Mouse (Mus musculus) embryonic stem cell, embryonic (primary cell): ENCODE data around the gene Ptbp1.

Experiments used
- CTCF ChIA-PET, 4 experiments: fragments of 300-600 bp in 2 of 4; fragments of 350-600 bp in 2 of 4; sonication (Branson Sonifier 250); formaldehyde crosslinking; loops; one replicate each; lab custom pipeline; 2022; ENCODE audit warnings: inconsistent platforms in 2 of 4; lab: Charles Lee
- POLR2A ChIA-PET, 4 experiments: fragments of 300-600 bp in 2 of 4; fragments of 350-600 bp in 2 of 4; sonication (Branson Sonifier 250); formaldehyde crosslinking; loops; one replicate each; lab custom pipeline; 2022; ENCODE audit warnings: antibody characterized with exemption in 4 of 4, inconsistent platforms in 1 of 4; lab: Charles Lee

Ptbp1 gene

DNA sequence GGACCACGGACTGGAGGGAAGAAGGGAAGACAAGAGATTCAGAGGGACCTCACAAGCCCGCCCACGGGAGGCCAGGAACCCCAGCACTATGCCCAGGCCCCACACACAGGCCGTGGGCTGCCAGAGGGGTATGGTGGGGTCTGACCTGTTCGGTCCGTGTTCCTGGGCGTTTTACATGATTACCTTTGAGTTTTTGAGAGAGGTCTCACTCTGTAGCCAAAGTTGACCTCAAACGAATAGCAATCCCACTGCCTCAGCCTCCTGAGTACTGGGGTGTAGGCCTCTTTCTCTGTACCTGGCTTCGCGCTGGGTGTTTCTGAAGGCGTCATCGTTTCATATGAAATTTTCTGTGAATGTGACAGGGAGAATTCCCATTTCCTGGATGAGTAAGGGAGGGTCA, 32.5 kb upstream of the Ptbp1 start:
- POLR2A ChIA-PET, result interaction anchor here in 1 of 4 experiments (0.6 to 1.3 kb wide), 4 partner anchors 13 to 708 kb away, joined by 3 to 6 read pairs (median 3); no protein-coding TSS in a partner anchor
- CTCF ChIA-PET, result interaction anchor here in 2 of 4 experiments (0.7 to 1.3 kb wide), 2 partner anchors 13 to 58 kb away, joined by 6 to 8 read pairs; no protein-coding TSS in a partner anchor

DNA sequence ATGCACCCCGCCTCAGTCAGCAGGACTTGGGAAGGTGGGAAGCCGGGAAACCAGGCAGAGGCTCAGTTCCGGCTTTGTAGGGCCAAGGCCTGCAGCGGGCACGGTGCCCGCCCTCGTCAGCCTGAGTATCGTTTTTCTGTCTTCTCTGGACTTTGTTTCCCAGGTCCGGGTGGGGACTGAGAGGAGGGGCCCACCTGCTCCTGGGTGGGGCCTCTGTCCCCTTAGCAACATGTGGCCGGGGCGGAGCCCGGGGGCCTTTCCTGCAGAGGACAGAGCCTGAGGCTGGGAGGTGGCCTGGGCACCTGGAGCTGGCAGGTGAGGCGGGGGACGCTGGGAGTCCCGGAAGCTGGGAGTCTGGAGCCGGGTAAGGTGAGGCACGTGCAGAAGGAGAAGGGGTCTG, 31.9 kb upstream of the Ptbp1 start:
- ChIA-PET CTCF (interaction anchor here in 2 of 4 experiments (1.0 to 1.5 kb wide), 3 partner anchors 10 to 19 kb away, joined by 3 to 8 read pairs (median 4); no protein-coding TSS in a partner anchor), POLR2A (interaction anchor here in 1 of 4 experiments (0.6 to 1.3 kb wide), 3 partner anchors 13 to 708 kb away, joined by 3 to 6 read pairs (median 3); no protein-coding TSS in a partner anchor)

DNA sequence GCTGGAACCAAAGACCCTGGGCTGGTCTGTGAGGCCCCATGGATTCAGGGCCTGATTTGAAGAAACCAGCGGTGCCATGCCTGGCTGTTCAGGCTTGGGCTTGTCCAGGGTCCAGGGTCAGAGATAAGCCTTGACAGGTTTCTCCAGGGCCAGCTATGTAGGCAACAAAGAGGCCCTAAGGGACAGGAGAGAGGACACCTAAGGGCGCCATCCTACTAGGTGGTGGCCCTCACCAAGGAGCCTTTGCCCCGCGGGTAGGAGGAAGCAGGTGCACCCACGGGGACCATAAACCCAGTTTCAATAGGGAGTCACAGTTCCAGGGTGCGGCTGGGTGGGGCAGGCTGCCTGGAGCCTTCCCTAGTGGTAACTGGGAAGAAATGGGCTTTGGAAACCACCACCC, 31.2 kb upstream of the Ptbp1 start:
- POLR2A ChIA-PET, result interaction anchor here in 3 of 4 experiments (0.7 to 2.0 kb wide), 5 partner anchors 12 to 59 kb away, joined by 3 to 11 read pairs (median 5); partner anchors contain the start of gene Ptbp1 (in 1 of the 3)
- CTCF ChIA-PET, result interaction anchor here in 3 of 4 experiments (0.6 to 1.5 kb wide), 4 partner anchors 11 to 97 kb away, joined by 3 to 8 read pairs (median 4); no protein-coding TSS in a partner anchor

DNA sequence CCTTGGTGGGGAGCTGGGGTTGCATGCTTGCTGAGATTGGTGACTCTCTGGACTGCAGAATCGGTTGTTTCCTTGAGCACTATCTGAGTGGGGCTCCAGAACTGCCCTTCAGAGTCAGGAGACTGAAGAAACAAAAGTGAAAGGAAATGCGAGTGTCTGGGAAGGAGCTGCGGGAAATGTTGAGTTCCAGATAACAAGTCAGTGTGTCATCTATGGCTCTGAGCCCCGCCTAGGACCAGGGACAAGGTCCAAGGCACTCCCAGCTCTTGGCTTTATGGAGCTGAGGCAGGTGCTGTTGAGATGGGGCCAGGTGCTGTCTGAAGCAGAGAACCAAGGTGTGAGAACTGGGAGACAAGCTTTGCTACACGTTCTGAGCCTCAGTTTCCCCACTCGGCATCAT, 29.8 kb upstream of the Ptbp1 start:
- CTCF ChIA-PET, result interaction anchor here (0.5 to 3.9 kb wide), 16 partner anchors 10 to 316 kb away, joined by 3 to 17 read pairs (median 4); partner anchors contain the start of gene Cbarp (in 1 of the 4)
- POLR2A ChIA-PET, result interaction anchor here (0.5 to 2.0 kb wide), 19 partner anchors 9 to 163 kb away, joined by 3 to 9 read pairs (median 3); partner anchors contain the start of gene Ptbp1 (in 4 of the 4)

DNA sequence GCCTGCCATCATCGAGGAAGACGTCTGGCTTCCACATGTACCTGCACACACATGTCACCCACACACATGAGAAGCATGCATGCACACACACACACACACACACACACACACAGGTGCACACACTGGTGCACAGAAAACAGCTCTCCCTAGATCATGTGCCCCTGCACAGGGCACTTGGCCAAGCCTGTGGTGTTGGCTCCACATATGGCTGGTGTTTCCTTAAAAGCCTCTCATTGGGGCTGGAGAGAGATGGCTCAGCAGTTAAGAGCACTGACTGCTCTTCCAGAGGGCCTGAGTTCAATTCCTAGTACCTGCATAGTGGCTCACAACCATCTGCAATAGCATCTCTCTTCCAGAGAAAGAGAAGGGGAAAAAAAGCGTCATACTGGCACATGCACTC, 22.6 kb upstream of the Ptbp1 start:
- POLR2A ChIA-PET, result interaction anchor here in 2 of 4 experiments (0.8 to 2.0 kb wide), 3 partner anchors 9 to 34 kb away, joined by 3 to 4 read pairs (median 3); partner anchors contain the start of gene Ptbp1 (in 1 of the 2)
- CTCF ChIA-PET, result no interaction called here

DNA sequence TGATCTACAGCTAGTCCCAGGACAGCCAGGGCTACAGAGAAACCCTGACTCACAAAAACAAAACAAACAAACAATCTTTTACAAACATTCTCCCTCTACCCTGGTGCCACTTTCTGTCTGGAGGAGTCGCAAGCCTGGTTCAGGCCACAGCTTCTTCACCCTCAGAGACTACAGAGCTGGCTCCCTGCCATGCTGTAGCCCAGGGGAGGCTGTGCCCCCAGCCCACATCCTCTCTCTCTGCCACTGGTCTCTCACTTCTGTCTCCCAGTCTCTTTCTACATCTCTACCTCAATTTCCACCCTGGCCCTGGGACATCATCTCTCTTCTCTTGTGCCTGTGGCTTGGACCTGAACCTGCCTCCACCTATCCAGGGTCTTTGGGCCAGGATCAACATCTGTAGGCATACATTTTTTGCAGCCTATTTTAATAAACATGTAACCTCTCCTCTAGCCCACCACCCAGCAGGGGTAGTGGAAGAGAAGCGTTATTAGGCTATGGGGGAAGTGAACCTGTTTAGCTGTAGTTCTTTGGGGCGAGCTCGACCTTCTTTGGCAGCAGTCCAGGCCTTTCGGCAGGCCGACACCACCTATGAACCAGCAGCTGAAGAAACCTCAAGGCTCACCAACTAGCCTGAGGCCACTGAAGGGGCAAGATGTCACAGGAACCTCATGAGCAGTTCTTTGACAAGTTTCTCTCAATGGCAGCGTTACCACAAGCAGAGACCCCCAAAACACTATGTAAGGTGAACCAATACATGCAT, 22.0 kb upstream of the Ptbp1 start:
- POLR2A ChIA-PET, result interaction anchor here in 2 of 4 experiments (0.6 to 2.0 kb wide), 4 partner anchors 7 to 33 kb away, joined by 3 to 7 read pairs (median 4); no protein-coding TSS in a partner anchor
- CTCF ChIA-PET, result interaction anchor here in 2 of 4 experiments (0.6 to 0.9 kb wide), 2 partner anchors 91 to 544 kb away, joined by 3 to 7 read pairs; no protein-coding TSS in a partner anchor

DNA sequence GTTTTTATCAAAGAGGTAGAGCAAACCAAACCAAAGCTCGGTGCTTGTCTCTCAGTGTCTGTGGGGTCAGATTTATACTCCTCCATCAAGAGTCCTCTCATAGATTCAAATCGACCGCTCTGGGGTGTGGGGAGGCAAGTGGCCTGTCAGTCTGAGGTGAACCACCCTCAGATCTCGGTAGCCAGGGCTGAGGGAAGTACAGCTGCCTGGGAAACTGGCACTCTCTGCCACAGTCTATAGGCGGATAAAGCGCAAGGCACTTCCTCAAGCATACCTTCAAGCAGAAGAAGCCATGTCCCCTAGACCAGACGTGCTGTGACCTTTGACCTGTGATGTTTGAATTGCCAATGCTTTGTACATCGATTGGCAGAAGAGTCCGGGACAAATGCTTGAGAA, 21.4 kb upstream of the Ptbp1 start:
- POLR2A ChIA-PET, result interaction anchor here in 1 of 4 experiments (0.6 to 2.0 kb wide), 3 partner anchors 8 to 33 kb away, joined by 4 to 7 read pairs (median 4); no protein-coding TSS in a partner anchor
- CTCF ChIA-PET, result interaction anchor here in 3 of 4 experiments (0.6 to 0.9 kb wide), 3 partner anchors 31 to 543 kb away, joined by 3 to 7 read pairs (median 6); no protein-coding TSS in a partner anchor

DNA sequence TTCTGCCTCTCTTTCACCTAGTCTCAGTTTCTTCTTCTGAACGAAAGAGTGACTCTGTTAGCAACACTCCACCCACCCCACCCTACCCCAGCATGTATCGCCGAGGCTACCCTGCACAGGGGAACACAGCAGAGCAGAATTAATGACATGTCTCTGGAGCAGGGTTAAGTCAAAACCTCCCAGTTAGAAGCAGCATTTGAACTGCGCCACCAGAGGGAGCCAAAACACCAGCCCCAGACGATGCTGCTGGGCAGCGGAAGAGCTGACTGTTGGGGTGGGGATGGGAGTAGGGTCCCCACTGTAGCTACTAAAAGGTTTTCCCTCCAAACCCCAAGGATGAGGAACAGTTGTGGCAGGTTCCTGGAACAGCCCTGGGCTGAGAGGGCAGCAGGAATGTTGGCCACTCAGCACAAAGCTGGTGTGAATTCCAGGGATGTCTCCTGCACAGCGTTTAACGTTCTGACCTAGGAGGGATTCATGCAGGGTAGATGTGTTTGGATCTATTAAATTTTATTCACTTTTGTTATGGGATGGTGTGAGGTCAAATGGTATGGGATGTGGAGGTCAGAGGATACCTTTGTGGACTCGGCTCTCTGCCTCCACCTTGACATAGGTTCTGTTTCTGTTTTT, 19.3 kb upstream of the Ptbp1 start:
- ChIA-PET CTCF (interaction anchor here (0.5 to 2.7 kb wide), 80 partner anchors 8 to 330 kb away, joined by 3 to 18 read pairs (median 4); partner anchors contain the start of genes Ptbp1 (in 2 of the 4), Arid3a (in 1 of the 4), Cbarp (in 1 of the 4) and Kiss1r (in 1 of the 4)), POLR2A (interaction anchor here (0.6 to 2.9 kb wide), 28 partner anchors 9 to 88 kb away, joined by 3 to 24 read pairs (median 5); partner anchors contain the start of genes Ptbp1 (in 2 of the 4), Plppr3 (in 1 of the 4) and Prtn3 (in 1 of the 4))

DNA sequence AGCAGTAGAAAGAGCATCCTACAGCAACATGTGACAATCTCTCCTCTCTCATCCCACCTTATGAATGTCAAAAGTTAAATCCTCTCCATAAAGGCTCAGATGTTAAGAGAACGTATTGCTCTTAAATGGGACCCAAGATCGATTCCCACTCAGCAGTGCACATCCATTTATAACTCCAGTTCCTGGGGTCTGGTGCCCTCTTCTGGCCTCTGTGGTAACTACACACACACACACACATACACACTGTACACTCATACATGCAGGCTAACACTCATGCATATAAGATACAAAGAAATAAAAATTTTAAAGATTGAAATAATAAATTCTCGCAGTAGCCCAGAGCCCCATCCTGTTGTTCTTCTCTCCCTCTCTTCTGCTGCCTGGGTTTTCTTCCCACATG, 17.3 kb upstream of the Ptbp1 start:
- ChIA-PET POLR2A (interaction anchor here in 1 of 4 experiments (5.6 kb wide), 1 partner anchor 22 kb away, joined by 138 read pairs; the partner anchor contains the start of gene Ptbp1), CTCF (no interaction called here)

DNA sequence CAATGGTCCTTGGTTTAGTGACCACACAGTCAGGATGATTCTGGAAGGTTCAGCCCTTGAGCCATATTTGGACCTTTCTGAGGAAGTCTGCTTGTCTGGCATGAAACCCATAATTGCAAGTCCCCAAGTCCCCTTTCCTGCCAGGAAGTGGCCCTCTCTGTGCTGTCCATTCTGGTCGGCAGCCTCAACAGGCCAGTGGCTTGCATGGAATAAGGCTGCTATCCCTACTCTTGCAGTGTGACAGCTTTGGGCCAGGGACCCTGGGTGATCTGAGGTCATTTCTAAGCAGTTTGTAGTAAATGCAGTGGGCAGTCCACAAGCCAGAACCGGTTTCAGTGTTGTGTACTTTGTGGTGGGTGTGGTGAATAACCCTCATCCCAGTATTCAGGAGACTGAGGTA, 16.1 kb upstream of the Ptbp1 start:
- POLR2A ChIA-PET, result interaction anchor here in 2 of 4 experiments (0.9 to 5.6 kb wide), 3 partner anchors 14 to 35 kb away, joined by 3 to 138 read pairs (median 3); partner anchors contain the start of gene Ptbp1 (in 1 of the 2)
- CTCF ChIA-PET, result no interaction called here

DNA sequence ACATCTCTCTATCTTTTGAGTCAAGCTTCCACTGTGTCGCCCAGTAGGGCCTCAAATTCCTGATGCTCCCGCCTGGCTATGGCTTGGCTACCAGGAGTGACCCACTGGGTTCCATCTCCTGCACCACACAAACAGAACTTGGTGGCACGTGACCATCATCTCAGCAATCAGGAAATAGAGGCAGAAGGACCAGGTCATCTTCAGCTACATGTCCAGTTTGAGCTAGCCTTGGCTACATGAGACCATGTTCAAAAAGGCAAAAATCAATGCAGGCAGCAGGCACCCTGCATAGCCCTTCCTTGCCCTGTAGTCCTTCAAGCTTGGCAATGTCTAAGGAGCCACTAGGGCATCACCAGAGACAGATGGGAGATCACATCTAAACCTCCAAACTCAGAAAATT, 14.1 kb upstream of the Ptbp1 start:
- ChIA-PET POLR2A (interaction anchor here (0.8 to 5.6 kb wide), 30 partner anchors 8 to 328 kb away, joined by 3 to 138 read pairs (median 4); partner anchors contain the start of genes Ptbp1 (in 4 of the 4), Med16 (in 2 of the 4) and Tmem259 (in 1 of the 4)), CTCF (interaction anchor here in 3 of 4 experiments (0.5 to 1.7 kb wide), 10 partner anchors 12 to 301 kb away, joined by 3 to 18 read pairs (median 4); partner anchors contain the start of genes C2cd4c (in 1 of the 3), Cbarp (in 1 of the 3) and Wdr18 (in 1 of the 3))

DNA sequence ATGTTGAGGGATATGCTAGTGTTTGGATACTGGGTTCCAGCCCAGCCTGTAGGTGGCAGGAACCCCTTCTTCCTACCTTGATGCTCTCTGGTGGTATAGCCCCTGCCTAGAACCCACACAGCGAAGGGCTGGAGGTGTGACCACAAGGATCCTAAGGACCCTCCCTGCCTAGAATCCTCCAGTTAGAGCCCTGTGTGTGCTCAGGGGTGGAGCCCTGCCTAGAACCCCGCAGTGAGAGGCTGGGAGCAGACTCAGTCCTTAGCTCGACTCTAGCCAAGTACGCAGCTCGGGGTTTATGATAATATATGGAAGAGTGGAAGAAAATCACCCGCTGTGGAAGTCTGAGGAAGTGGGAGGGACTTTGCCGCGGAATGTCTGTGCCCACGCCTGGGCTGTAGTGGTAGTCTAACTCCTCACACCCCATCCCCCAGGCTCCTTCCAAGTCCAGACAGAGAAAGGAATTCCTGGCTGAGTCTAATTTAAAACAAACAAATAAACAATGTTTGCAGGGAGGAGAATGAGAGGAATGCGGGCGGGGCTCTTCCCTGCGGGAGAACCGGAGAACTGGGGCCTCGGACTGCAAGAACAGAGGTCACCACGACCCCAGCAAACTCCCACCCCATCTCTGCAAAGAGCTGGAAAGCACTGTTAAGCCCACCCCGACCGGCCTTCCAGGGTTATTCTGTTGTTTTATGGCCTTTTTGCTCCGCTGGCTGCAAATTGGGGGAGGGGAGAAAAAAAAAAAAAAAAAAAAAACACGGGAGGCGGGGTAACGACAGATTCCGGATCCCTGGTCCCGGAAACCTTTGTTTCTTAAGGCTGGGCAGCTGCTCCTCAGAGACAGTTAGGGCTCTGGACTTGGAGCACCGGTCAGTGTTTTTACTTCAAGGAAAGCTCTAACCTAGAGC, 13.3 kb upstream of the Ptbp1 start:
- ChIA-PET POLR2A (interaction anchor here (0.6 to 5.6 kb wide), 69 partner anchors 8 to 1766 kb away, joined by 3 to 138 read pairs (median 4); partner anchors contain the start of genes Ptbp1 (in 4 of the 4), Med16 (in 3 of the 4), Polrmt (in 1 of the 4) and Tmem259 (in 1 of the 4)), CTCF (interaction anchor here (0.5 to 1.7 kb wide), 17 partner anchors 12 to 307 kb away, joined by 3 to 18 read pairs (median 4); partner anchors contain the start of genes C2cd4c (in 1 of the 4), Cbarp (in 1 of the 4), Misp (in 1 of the 4) and Wdr18 (in 1 of the 4))

DNA sequence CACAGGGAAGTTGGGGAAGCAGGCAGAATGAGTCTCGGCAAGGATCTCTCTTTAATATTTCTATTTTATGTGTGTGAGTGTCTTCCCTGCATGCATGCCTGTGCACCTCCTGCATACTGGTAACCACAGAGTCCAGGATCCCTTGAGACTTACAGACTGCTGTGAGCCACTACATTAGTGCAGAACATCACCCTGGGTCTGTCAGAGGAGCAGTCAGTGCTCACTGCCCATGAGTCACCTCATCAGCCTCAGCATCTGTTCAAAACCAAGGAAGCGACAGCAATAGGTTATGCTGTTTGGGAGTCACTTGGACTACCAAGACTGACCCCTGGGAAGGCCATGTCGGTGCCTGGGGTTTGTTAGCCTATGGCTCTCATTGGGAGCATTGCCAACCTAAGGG, 11.9 kb upstream of the Ptbp1 start:
- ChIA-PET POLR2A (interaction anchor here in 2 of 4 experiments (0.7 to 5.6 kb wide), 3 partner anchors 11 to 810 kb away, joined by 3 to 138 read pairs (median 75); partner anchors contain the start of gene Ptbp1 (in 2 of the 2)), CTCF (no interaction called here)

DNA sequence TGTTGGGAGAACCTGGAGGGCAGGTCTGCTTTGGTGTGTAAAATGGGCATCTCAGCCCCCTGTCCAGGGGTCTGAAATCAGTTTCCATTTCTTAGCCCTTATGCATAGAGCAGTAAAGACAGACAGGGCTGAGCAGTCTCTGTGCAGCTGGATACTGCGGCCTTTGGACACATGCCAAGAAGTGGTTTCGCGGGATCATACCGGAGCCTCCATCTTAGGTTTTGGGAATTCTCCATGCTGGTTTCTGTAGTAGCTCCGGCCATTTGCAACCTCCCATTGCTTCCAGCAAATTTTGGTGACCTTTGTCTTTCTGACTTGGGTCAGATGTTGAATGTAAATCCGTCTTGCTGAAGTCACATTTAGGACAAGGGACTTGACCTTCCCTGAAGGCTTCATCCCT, 10.8 kb upstream of the Ptbp1 start:
- CTCF ChIA-PET, result interaction anchor here in 1 of 4 experiments (0.5 to 0.7 kb wide), 2 partner anchors 299 to 543 kb away, joined by 3 to 6 read pairs; no protein-coding TSS in a partner anchor
- POLR2A ChIA-PET, result interaction anchor here in 3 of 4 experiments (0.6 to 3.6 kb wide), 11 partner anchors 8 to 210 kb away, joined by 3 to 34 read pairs (median 4); partner anchors contain the start of gene Ptbp1 (in 3 of the 3)

DNA sequence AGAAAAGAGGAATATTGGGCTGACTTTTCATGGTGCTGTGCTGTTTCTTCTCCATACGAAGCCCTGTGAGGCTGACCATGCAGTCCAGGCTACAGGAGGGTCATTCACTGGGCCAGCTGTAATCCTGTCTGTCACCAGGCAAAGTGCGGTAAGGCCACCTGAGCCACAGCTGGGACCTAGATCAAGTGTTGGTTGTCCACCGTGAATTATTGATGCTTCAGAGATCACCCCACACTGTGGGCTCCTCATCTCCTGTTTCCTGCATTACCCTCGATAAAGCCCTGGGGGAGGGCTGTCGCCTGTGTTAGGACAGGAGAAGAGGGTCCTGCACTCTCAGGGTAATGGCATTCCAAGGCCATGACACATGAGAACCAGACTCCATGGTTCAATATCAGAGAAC, 7.7 kb upstream of the Ptbp1 start:
- POLR2A ChIA-PET, result interaction anchor here in 3 of 4 experiments (0.7 to 3.8 kb wide), 6 partner anchors 7 to 531 kb away, joined by 3 to 26 read pairs (median 4); partner anchors contain the start of gene Ptbp1 (in 1 of the 3)
- CTCF ChIA-PET, result interaction anchor here in 1 of 4 experiments (1.1 kb wide), 1 partner anchor 37 kb away, joined by 3 read pairs; no protein-coding TSS in a partner anchor
